ENCODE assay signal across 27 mouse cellular contexts in genomic region chr4:44625108-44625424, GRCm38 (mm10).
"Had no signal": no experiment of that assay in that cellular context is flagged by ENCODE, and none has a peak within 500 bp of the region (broad histone marks: within the 10 kb centered on the region; RNA-seq: fewer than 3 reads in every experiment).

No protein-coding gene starts in this region.

- H3K27ac ChIP-seq: embryonic facial prominence, embryonic 10.5 days; embryonic facial prominence, embryonic 12.5 days; embryonic facial prominence, embryonic 13.5 days; embryonic facial prominence, embryonic 15.5 days; forebrain, embryonic 10.5 days; forebrain, embryonic 12.5 days; forebrain, embryonic 13.5 days; forebrain, embryonic 15.5 days; gastrocnemius, adult 2 months; heart, adult 2 months; heart, embryonic 10.5 days had no signal

- H3K9ac ChIP-seq: embryonic facial prominence, embryonic 12.5 days; embryonic facial prominence, embryonic 13.5 days; embryonic facial prominence, embryonic 15.5 days; forebrain, embryonic 12.5 days; forebrain, embryonic 13.5 days; forebrain, embryonic 15.5 days; forebrain, postnatal 0 days had no signal

- H3K27me3 ChIP-seq: embryonic facial prominence, embryonic 12.5 days; embryonic facial prominence, embryonic 13.5 days; embryonic facial prominence, embryonic 15.5 days; forebrain, embryonic 12.5 days; forebrain, embryonic 15.5 days had no signal

- DNase-seq: cerebellum, adult 9-11 months; cerebellum, postnatal 10 days; cerebellum, postnatal 14 days; cerebellum, postnatal 25 days; cerebellum, postnatal 36 days; embryo, embryonic 11 days; forebrain, postnatal 0 days; gastrocnemius, adult 2 months; gastrocnemius, postnatal 10 days; gastrocnemius, postnatal 14 days; gastrocnemius, postnatal 25 days; gastrocnemius, postnatal 36 days; heart, adult 11 months; heart, adult 18-20 months; heart, adult 2 months had no signal

- ATAC-seq: forebrain, embryonic 13.5 days; forebrain, embryonic 14.5 days; forebrain, embryonic 15.5 days; forebrain, embryonic 16.5 days; forebrain, postnatal 0 days had no signal

- H3K4me1 ChIP-seq: embryonic facial prominence, embryonic 10.5 days; embryonic facial prominence, embryonic 12.5 days; embryonic facial prominence, embryonic 13.5 days; embryonic facial prominence, embryonic 15.5 days; forebrain, embryonic 10.5 days; forebrain, embryonic 12.5 days; forebrain, embryonic 13.5 days; forebrain, embryonic 15.5 days; heart, embryonic 10.5 days had no signal

- H3K4me2 ChIP-seq: embryonic facial prominence, embryonic 12.5 days; embryonic facial prominence, embryonic 13.5 days; embryonic facial prominence, embryonic 15.5 days; forebrain, embryonic 12.5 days; forebrain, embryonic 13.5 days; forebrain, embryonic 15.5 days had no signal

- H3K36me3 ChIP-seq: embryonic facial prominence, embryonic 10.5 days; embryonic facial prominence, embryonic 12.5 days; embryonic facial prominence, embryonic 13.5 days; embryonic facial prominence, embryonic 15.5 days; forebrain, embryonic 10.5 days; forebrain, embryonic 12.5 days; forebrain, embryonic 15.5 days; heart, embryonic 10.5 days had no signal

- H3K9me3 ChIP-seq: embryonic facial prominence, embryonic 10.5 days; embryonic facial prominence, embryonic 12.5 days; embryonic facial prominence, embryonic 15.5 days; forebrain, embryonic 10.5 days; forebrain, embryonic 12.5 days; forebrain, embryonic 13.5 days; forebrain, embryonic 15.5 days; heart, embryonic 10.5 days had no signal

- H3K4me3 ChIP-seq: embryonic facial prominence, embryonic 10.5 days; embryonic facial prominence, embryonic 12.5 days; embryonic facial prominence, embryonic 13.5 days; embryonic facial prominence, embryonic 15.5 days; erythroblast, embryonic 14.5 days; forebrain, embryonic 10.5 days; forebrain, embryonic 12.5 days; forebrain, embryonic 13.5 days; forebrain, embryonic 15.5 days; gastrocnemius, adult 2 months; heart, adult 2 months; heart, embryonic 10.5 days had no signal
